Mouse (Mus musculus) lung, postnatal 25 days (tissue): ENCODE measurements at regions not wholly inside any gene's neighbourhood (a gene's known extent, or its start where the extent isn't known, plus 50 kb on each side); places are given as distances from the start of the nearest gene placed in this dataset.
A peak's percentile ranks its signal among the peaks of the same experiment; 100 is the strongest.

Experiments
- DNase-seq: peaks from one replicate; pipeline ENCODE4 v3.0.0; 2022; ENCODE audit warnings: low spot score

- no peak for DNase-seq
Observed at GRCm38 (mm10) chr10:24444572-24444971, 150.7 kb upstream of the Ccn2 start.

- DNase-seq, result no peak
Observed at GRCm38 (mm10) chr10:24445036-24445435, 150.2 kb upstream of the Ccn2 start.

- peak; percentile 31 for DNase-seq
Observed at GRCm38 (mm10) chr10:24446168-24446567, 149.1 kb upstream of the Ccn2 start.

- peak; percentile 40 for DNase-seq
Observed at GRCm38 (mm10) chr10:24447135-24447534, 148.1 kb upstream of the Ccn2 start.

- peak; percentile 28 for DNase-seq
Observed at GRCm38 (mm10) chr10:24448001-24448561, 147.2 kb upstream of the Ccn2 start.

- no peak for DNase-seq
Observed at GRCm38 (mm10) chr10:24453507-24453906, 141.7 kb upstream of the Ccn2 start.

- no peak for DNase-seq
Observed at GRCm38 (mm10) chr10:24458667-24459066, 136.6 kb upstream of the Ccn2 start.

GRCm38 (mm10) chr10:24463873-24464272 lies 131.4 kb upstream of the Ccn2 start:
- DNase-seq, result no peak

- no peak for DNase-seq
Observed at GRCm38 (mm10) chr10:24464377-24464776, 130.9 kb upstream of the Ccn2 start.

GRCm38 (mm10) chr10:24469741-24470140 lies 125.5 kb upstream of the Ccn2 start:
- DNase-seq, result no peak

GRCm38 (mm10) chr10:24471521-24471920 lies 123.7 kb upstream of the Ccn2 start:
- DNase-seq, result peak; percentile 42

- no peak for DNase-seq
Observed at GRCm38 (mm10) chr10:24476288-24476687, 119.0 kb upstream of the Ccn2 start.

- peak; percentile 13 for DNase-seq
Observed at GRCm38 (mm10) chr10:24478535-24478934, 116.7 kb upstream of the Ccn2 start.

GRCm38 (mm10) chr10:24479148-24479547 lies 116.1 kb upstream of the Ccn2 start:
- DNase-seq, result peak; percentile 41

- no peak for DNase-seq
Observed at GRCm38 (mm10) chr10:24481926-24482612, 113.2 kb upstream of the Ccn2 start.

GRCm38 (mm10) chr10:24483053-24483452 lies 112.2 kb upstream of the Ccn2 start:
- DNase-seq, result no peak

- DNase-seq, result peak; percentile 15
Observed at GRCm38 (mm10) chr10:24484101-24484660, 111.1 kb upstream of the Ccn2 start.

GRCm38 (mm10) chr10:24485461-24485860 lies 109.8 kb upstream of the Ccn2 start:
- DNase-seq, result no peak

GRCm38 (mm10) chr10:24486224-24486623 lies 109.0 kb upstream of the Ccn2 start:
- peak; percentile 70 for DNase-seq

GRCm38 (mm10) chr10:24487915-24488314 lies 107.3 kb upstream of the Ccn2 start:
- DNase-seq, result peak; percentile 28

GRCm38 (mm10) chr10:24490432-24490831 lies 104.8 kb upstream of the Ccn2 start:
- no peak for DNase-seq

GRCm38 (mm10) chr10:24491848-24492247 lies 103.4 kb upstream of the Ccn2 start:
- DNase-seq, result no peak

GRCm38 (mm10) chr10:24493392-24493791 lies 101.8 kb upstream of the Ccn2 start:
- DNase-seq, result peak; percentile 71

- peak; percentile 85 for DNase-seq
Observed at GRCm38 (mm10) chr10:24493936-24494335, 101.3 kb upstream of the Ccn2 start.
